Mouse (Mus musculus) small intestine, adult 2 months (tissue): ENCODE results near the gene Agr2.

Experiments used
- CTCF ChIP-seq: fragments of 200-500 bp; IDR thresholded peaks from 2 replicates; pipeline ENCODE4 v1.5.1; 2012; ENCODE audit warnings: low read depth, mild to moderate bottlenecking, control low read depth, inconsistent platforms, low read length, moderate library complexity, mixed read lengths; ENCODE audit not compliant: insufficient replicate concordance, insufficient read length; ENCODE audit errors: extremely low read depth
- POLR2A ChIP-seq: fragments of 200-500 bp; IDR thresholded peaks from 2 replicates; pipeline ENCODE4 v1.6.1; 2012; ENCODE audit warnings: low read depth, mild to moderate bottlenecking, control low read depth, inconsistent platforms, low read length, moderate library complexity

GRCm38 (mm10) chr12:36041703-36042347 is 49.1 kb downstream of the Agr2 start:
- peak; percentile 31; the same call in 1 of the 2 replicates for TF ChIP-seq CTCF
- no peak for TF ChIP-seq POLR2A
